Mouse (Mus musculus) midbrain, embryonic 13.5 days (tissue): ENCODE results near the gene Rinl. TPM values are rescaled to one million over a fixed set of nuclear protein-coding genes. Genes with fewer than 3 reads are reported as not detected.
A peak's percentile ranks its signal among the peaks of the same experiment; 100 is the strongest.

Experiments used
- ATAC-seq: fragments of 200-750 bp; cut with Nextera tagmentation; 2 replicates; pipeline ENCODE4 v1.8.0; 2017; ENCODE audit warnings: mild to moderate bottlenecking, moderate TSS enrichment, moderate library complexity
- H3K27ac ChIP-seq: fragments of 300-500 bp; sonication (generic); 2 replicates; pipeline ENCODE4 v1.5.1; 2015; ENCODE audit warnings: inconsistent platforms, mild to moderate bottlenecking, moderate library complexity
- H3K27me3 ChIP-seq: fragments of 300-500 bp; sonication (generic); 2 replicates; pipeline ENCODE4 v1.6.1; 2015; ENCODE audit warnings: mild to moderate bottlenecking, inconsistent platforms
- H3K36me3 ChIP-seq: fragments of 300-500 bp; sonication (generic); 2 replicates; pipeline ENCODE4 v1.6.1; 2015; ENCODE audit warnings: mild to moderate bottlenecking, inconsistent platforms
- H3K4me1 ChIP-seq: fragments of 300-500 bp; sonication (generic); replicated peaks from 2 replicates; pipeline ENCODE4 v1.6.1; 2015; ENCODE audit warnings: inconsistent platforms
- H3K4me2 ChIP-seq: fragments of 300-500 bp; sonication (generic); replicated peaks from 2 replicates; pipeline ENCODE4 v1.6.1; 2015; ENCODE audit warnings: moderate library complexity, mild to moderate bottlenecking, inconsistent platforms
- H3K4me3 ChIP-seq: fragments of 300-500 bp; sonication (generic); replicated peaks from 2 replicates; pipeline ENCODE4 v1.5.1; 2015; ENCODE audit warnings: mild to moderate bottlenecking, inconsistent platforms
- H3K9ac ChIP-seq: fragments of 300-500 bp; sonication (generic); replicated peaks from 2 replicates; pipeline ENCODE4 v1.6.1; 2015; ENCODE audit warnings: mild to moderate bottlenecking, inconsistent platforms
- H3K9me3 ChIP-seq: fragments of 300-500 bp; sonication (generic); 2 replicates; pipeline ENCODE4 v1.6.1; 2016; ENCODE audit warnings: mild to moderate bottlenecking, inconsistent platforms
- WGBS: fragments of 180-500 bp; shearing (Covaris S2); methylation state at CpG from one replicate; pipeline ENCODE4 v1.1.7; 2015; 5-methylcytosine and 5-hydroxymethylcytosine counted together
- polyA plus RNA-seq: library from polyadenylated mRNA; unstranded; fragments of >200 nt; fragmentation: Nextera tagmentation; extraction: Ambion mirVana; gene quantifications from 2 replicates; pipeline ENCODE4 v1.2.1, GENCODE M21; 2015

The Rinl gene
- polyA plus RNA-seq, 1 experiment from 2014 or later, result 1.9 TPM

GRCm38 (mm10) chr7:28811640-28812275 lies 23.0 kb downstream of the Rinl start:
- Histone ChIP-seq H3K9ac (peak overlapping the region; percentile 71), H3K27me3 (no peaks in the 10 kb centered on the region), H3K36me3 (peaks cover 45% of the 10 kb centered on the region), H3K4me2 (peak overlapping the region; percentile 92), H3K27ac (peak overlapping the region; percentile 98; the same call in 1 of the 2 replicates), H3K9me3 (no peaks in the 10 kb centered on the region), H3K4me1 (peaks cover 62% of the 10 kb centered on the region), H3K4me3 (peak overlapping the region; percentile 81)
- 14% methylated on average over 7 of the region's 7 CpGs for WGBS
- ATAC-seq, result no peak

- peak overlapping the region; percentile 81 for H3K4me3 ChIP-seq
- WGBS, result 75% methylated on average over 4 of the region's 4 CpGs
- peak overlapping the region; percentile 92 for H3K4me2 ChIP-seq
- H3K9me3 ChIP-seq, result no peaks in the 10 kb centered on the region
- H3K4me1 ChIP-seq, result peaks cover 68% of the 10 kb centered on the region
- H3K9ac ChIP-seq, result peak overlapping the region; percentile 71
- H3K36me3 ChIP-seq, result peaks cover 52% of the 10 kb centered on the region
- H3K27ac ChIP-seq, result no peak overlapping the region
- H3K27me3 ChIP-seq, result no peaks in the 10 kb centered on the region
- no peak for ATAC-seq
Observed at GRCm38 (mm10) chr7:28812436-28812835, 23.7 kb downstream of the Rinl start.

DNA sequence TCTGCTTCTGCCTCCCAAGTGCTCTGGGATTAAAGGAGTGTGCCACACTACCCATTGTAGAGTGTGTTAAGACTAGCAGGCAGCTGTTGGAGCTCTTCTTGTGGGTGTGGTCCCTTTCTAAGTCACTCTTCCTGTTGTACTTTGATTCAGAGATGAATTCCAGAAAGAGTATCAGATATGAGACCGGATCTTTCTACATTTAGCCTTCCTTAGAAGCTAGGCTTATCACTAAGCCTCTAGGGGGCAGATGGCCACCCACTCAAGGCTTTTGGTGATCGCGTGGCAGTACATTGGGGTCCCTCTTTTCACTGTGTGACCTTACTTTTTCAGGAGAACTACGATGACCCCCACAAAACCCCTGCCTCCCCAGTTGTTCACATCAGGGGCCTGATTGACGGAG lies 24.2 kb downstream of the Rinl start:
- 85% methylated on average over 5 of the region's 5 CpGs for WGBS
- peak overlapping the region; percentile 81 for H3K4me3 ChIP-seq
- no peak for ATAC-seq

DNA sequence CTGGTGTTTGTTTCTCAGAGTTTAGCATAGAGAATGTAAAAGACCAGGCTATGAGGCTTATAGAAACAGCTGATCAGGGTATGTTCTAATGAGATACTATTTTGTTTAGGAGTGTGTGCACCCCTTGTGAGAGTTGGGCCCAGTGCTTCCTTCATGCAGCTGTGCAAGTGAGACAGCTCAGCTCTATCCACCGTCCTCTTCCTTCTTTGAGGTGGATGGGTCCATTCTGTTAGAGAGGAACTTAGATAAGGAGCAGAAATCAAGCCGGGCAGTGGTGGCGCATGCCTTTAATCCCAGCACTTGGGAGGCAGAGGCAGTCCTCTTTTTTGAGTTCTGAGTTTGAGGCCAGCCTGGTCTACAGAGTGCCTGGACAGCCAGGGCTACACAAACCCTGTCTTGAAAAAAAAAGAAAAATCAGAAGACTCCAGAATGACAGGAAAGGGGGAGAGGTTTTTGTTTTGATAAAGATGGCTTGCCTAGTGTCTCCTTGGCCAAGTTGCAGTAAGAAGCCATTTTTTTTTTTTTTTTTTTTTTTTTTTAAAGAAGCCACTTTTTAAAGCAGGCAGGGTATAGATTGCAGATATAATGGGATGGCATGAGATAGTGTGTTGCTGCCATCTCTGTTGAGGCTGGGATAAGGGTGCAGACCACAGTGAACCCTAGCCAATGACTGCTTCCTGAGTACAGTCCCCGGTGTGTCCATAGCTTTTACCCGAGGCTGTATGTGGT lies 25.7 kb downstream of the Rinl start:
- no peak for ATAC-seq
- Histone ChIP-seq H3K4me3 (no peak overlapping the region), H3K9me3 (no peaks in the 10 kb centered on the region), H3K36me3 (peaks cover 71% of the 10 kb centered on the region), H3K9ac (no peak overlapping the region; the same call in 1 of the 2 replicates), H3K27me3 (no peaks in the 10 kb centered on the region), H3K27ac (no peak overlapping the region), H3K4me1 (peaks cover 75% of the 10 kb centered on the region), H3K4me2 (no peak overlapping the region)
- WGBS, result 89% methylated on average over 5 of the region's 5 CpGs

More for the DNA sequence above, 24.2 kb downstream of the Rinl start:
- peaks cover 69% of the 10 kb centered on the region for H3K4me1 ChIP-seq
- peak overlapping the region; percentile 92 for H3K4me2 ChIP-seq
- H3K27me3 ChIP-seq, result no peaks in the 10 kb centered on the region
- peaks cover 57% of the 10 kb centered on the region for H3K36me3 ChIP-seq
- no peak overlapping the region for H3K27ac ChIP-seq
- H3K9ac ChIP-seq, result peak overlapping the region; percentile 19; the same call in 1 of the 2 replicates
- no peaks in the 10 kb centered on the region for H3K9me3 ChIP-seq

GRCm38 (mm10) chr7:28815230-28815629 lies 26.5 kb downstream of the Rinl start:
- ATAC-seq, result no peak

GRCm38 (mm10) chr7:28816201-28816600 lies 27.4 kb downstream of the Rinl start:
- ATAC-seq, result no peak
- H3K4me3 ChIP-seq, result no peak overlapping the region
- WGBS, result 82% methylated on average over 9 of the region's 9 CpGs
- peaks cover 90% of the 10 kb centered on the region for H3K4me1 ChIP-seq
- H3K27ac ChIP-seq, result no peak overlapping the region
- no peaks in the 10 kb centered on the region for H3K27me3 ChIP-seq
- H3K36me3 ChIP-seq, result peaks cover 88% of the 10 kb centered on the region
- peak overlapping the region; percentile 1; the same call in 1 of the 2 replicates for H3K9ac ChIP-seq
- no peaks in the 10 kb centered on the region for H3K9me3 ChIP-seq
- no peak overlapping the region for H3K4me2 ChIP-seq

More at GRCm38 (mm10) chr7:28815230-28815629, 26.5 kb downstream of the Rinl start:
- peaks cover 78% of the 10 kb centered on the region for H3K36me3 ChIP-seq
- no peak overlapping the region for H3K27ac ChIP-seq
- H3K4me2 ChIP-seq, result no peak overlapping the region
- H3K4me3 ChIP-seq, result no peak overlapping the region
- H3K9me3 ChIP-seq, result no peaks in the 10 kb centered on the region
- 90% methylated on average over 9 of the region's 9 CpGs for WGBS
- peak overlapping the region; percentile 32; the same call in 1 of the 2 replicates for H3K9ac ChIP-seq
- no peaks in the 10 kb centered on the region for H3K27me3 ChIP-seq
- H3K4me1 ChIP-seq, result peaks cover 80% of the 10 kb centered on the region

DNA sequence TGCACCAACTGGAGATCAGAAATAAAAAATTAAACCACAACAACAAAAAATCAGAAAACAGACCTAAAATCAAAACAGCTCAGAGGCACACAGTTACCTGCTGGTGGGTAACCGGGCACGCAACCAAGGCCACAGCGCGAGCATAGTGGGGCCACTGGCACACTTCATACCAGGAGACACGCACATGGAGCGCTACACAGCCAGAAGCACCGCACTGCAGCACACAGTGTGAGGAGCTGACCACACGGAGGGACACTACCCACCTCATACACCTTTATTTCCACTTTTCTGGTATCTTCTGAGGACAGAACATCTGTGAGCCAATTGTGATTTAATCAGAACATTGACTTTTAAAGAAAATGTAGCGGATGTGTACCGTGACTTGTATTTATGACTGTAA lies 28.2 kb downstream of the Rinl start:
- 0 out of 2 replicates have a peak overlapping the region, but pooled peaks have one; percentile 32 for H3K9ac ChIP-seq
- peaks cover 91% of the 10 kb centered on the region for H3K4me1 ChIP-seq
- peaks cover 95% of the 10 kb centered on the region for H3K36me3 ChIP-seq
- H3K27ac ChIP-seq, result no peak overlapping the region
- no peak overlapping the region for H3K4me3 ChIP-seq
- ATAC-seq, result no peak
- H3K4me2 ChIP-seq, result no peak overlapping the region
- H3K27me3 ChIP-seq, result no peaks in the 10 kb centered on the region
- whole genome bisulfite sequencing, result 91% methylated on average over 10 of the region's 10 CpGs
- no peaks in the 10 kb centered on the region for H3K9me3 ChIP-seq

DNA sequence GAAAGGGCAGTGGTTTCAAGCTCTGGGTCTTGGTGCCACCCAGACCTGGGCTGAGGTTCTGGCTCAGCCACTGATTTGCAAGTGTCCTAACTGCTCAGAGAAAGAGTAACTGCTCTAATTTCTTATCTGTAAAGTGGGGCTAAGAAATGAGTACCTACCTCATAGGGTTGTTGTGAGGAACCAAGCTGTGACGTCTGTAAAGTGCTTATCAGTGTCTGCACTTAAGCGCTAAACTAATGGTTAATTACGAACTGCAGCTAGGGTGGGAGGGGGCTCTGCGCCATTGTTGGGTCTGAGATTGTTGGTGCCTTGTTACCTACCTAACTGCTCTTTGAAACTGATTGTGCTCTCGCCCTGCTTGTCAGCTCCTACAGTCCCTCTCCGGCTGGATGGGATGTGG lies 28.8 kb downstream of the Rinl start:
- WGBS, result 74% methylated on average over 6 of the region's 6 CpGs
- Histone ChIP-seq H3K4me2 (no peak overlapping the region), H3K4me3 (0 out of 2 replicates have a peak overlapping the region, but pooled peaks have one; percentile 5), H3K4me1 (peaks cover 85% of the 10 kb centered on the region), H3K27me3 (no peaks in the 10 kb centered on the region), H3K9ac (peak overlapping the region; percentile 39; the same call in 1 of the 2 replicates), H3K36me3 (peaks cover 98% of the 10 kb centered on the region), H3K9me3 (no peaks in the 10 kb centered on the region), H3K27ac (no peak overlapping the region; the same call in 1 of the 2 replicates)
- no peak for ATAC-seq

DNA sequence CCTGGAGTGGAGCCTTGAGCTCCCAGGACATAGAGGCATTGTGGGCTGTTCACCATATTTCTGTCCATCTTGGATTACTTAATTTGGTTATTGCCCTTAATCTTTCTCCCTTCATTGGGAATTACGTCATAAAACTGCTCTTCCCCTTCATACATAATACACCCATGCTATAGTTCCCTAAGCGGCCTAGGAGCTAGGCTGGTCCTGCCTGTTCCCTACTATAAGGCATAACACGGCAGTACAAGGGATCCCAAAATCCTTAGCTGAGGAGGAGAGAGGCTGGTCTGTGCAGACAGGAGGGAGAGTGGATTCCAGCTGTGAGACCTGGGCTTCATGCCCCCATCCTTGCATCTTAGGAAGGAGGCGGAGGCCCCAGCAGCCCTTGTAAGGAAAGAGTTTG lies 29.2 kb downstream of the Rinl start:
- Histone ChIP-seq H3K9me3 (no peaks in the 10 kb centered on the region), H3K36me3 (peaks cover 98% of the 10 kb centered on the region), H3K4me1 (peaks cover 81% of the 10 kb centered on the region), H3K4me3 (0 out of 2 replicates have a peak overlapping the region, but pooled peaks have one; percentile 5), H3K27ac (no peak overlapping the region; the same call in 1 of the 2 replicates), H3K9ac (peak overlapping the region; percentile 39; the same call in 1 of the 2 replicates), H3K4me2 (no peak overlapping the region), H3K27me3 (no peaks in the 10 kb centered on the region)
- 74% methylated on average over 4 of the region's 4 CpGs for WGBS
- ATAC-seq, result no peak

DNA sequence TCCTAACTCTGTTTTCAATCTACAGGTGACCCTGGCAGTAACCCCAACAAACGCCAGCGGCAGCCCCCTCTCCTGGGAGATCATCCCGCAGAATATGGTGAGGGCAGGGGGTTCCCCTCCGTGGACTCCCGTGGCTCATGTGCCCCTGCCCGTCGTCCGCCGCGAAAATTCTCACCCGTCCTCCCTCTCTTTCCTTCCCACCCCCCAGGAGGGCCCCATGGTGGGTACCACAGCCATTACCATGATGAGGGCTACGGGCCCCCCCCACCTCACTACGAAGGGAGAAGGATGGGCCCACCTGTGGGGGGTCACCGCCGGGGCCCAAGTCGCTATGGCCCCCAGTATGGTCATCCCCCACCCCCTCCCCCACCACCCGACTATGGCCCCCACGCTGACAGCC lies 29.7 kb downstream of the Rinl start:
- H3K27me3 ChIP-seq, result no peaks in the 10 kb centered on the region
- no peak overlapping the region for H3K27ac ChIP-seq
- no peak for ATAC-seq
- WGBS, result 77% methylated on average over 18 of the region's 18 CpGs
- H3K9me3 ChIP-seq, result no peaks in the 10 kb centered on the region
- peaks cover 78% of the 10 kb centered on the region for H3K4me1 ChIP-seq
- no peak overlapping the region for H3K4me3 ChIP-seq
- no peak overlapping the region for H3K4me2 ChIP-seq
- H3K36me3 ChIP-seq, result peaks cover 96% of the 10 kb centered on the region
- no peak overlapping the region for H3K9ac ChIP-seq

DNA sequence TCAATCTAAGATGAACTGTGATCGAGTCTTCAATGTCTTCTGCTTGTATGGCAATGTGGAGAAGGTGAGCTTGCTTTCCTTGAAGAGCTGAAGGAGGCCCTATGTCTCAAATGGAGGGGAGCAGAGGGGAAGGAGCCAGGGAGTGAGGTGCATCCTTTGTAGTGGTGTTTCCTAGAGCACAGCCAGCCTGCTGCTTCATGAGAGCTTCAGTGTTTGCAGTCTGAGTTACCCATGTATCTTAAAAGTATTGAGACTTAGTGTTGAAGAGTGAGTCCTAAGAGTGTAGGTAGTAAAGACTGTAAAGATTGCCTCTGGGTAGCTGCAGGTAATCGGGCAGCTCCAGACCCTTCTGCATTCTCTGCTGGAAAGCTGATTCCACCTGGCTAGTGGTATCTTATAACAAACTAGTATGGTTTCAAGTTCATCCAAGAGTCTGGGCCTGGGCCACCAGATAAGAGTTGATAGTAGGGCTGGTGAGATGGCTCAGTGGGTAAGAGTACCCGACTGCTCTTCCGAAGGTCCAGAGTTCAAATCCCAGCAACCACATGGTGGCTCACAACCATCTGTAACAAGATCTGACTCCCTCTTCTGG lies 30.2 kb downstream of the Rinl start:
- peaks cover 91% of the 10 kb centered on the region for H3K36me3 ChIP-seq
- H3K9me3 ChIP-seq, result no peaks in the 10 kb centered on the region
- ATAC-seq, result no peak
- H3K4me2 ChIP-seq, result no peak overlapping the region
- H3K27me3 ChIP-seq, result no peaks in the 10 kb centered on the region
- 76% methylated on average over 4 of the region's 4 CpGs for WGBS
- no peak overlapping the region for H3K9ac ChIP-seq
- no peak overlapping the region for H3K4me3 ChIP-seq
- no peak overlapping the region for H3K27ac ChIP-seq
- H3K4me1 ChIP-seq, result peaks cover 75% of the 10 kb centered on the region

- H3K27me3 ChIP-seq, result no peaks in the 10 kb centered on the region
- 78% methylated on average over 4 of the region's 4 CpGs for WGBS
- ATAC-seq, result no peak
- H3K36me3 ChIP-seq, result peaks cover 85% of the 10 kb centered on the region
- no peak overlapping the region for H3K4me3 ChIP-seq
- no peaks in the 10 kb centered on the region for H3K9me3 ChIP-seq
- H3K9ac ChIP-seq, result no peak overlapping the region
- H3K4me2 ChIP-seq, result no peak overlapping the region
- peaks cover 73% of the 10 kb centered on the region for H3K4me1 ChIP-seq
- H3K27ac ChIP-seq, result peak overlapping the region; percentile 69
Observed at GRCm38 (mm10) chr7:28819571-28819970, 30.8 kb downstream of the Rinl start.
